Mouse (Mus musculus) retina, postnatal 7 days (tissue): ENCODE results near the gene Olfr1115.
"Not testable (repeated sequence)": the region's sequence is repeated elsewhere in the genome, so short reads cannot be mapped to it uniquely, and the experiment has no call there.

Source experiments
- DNase-seq: peaks from one replicate; pipeline ENCODE4 v3.0.0-alpha.2; 2012; ENCODE audit warnings: low read depth, low spot score

Olfr1115 gene

DNA sequence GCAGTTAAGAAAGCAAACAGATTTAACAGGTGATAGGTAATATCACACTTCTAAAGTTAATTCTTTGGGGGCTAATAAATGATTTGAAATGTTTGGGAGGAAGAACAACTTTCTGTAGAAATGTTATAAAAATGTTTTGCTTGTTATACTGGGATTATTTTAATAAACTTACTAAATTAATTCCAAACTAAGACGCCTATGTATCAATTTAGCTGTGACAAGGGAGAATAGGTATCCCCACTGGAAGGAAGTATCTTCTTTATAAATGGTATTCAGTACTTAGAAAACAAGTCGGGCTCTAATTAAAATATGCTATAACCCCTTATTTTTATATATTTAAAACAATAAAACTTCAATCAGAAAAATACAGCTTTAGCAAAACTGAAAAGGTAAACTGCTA lies at the start of gene Olfr1115:
Olfr1115 (plus strand) TSS at position 301 of the 400 bp plus-strand sequence.
- DNase-seq, result no peak

DNA sequence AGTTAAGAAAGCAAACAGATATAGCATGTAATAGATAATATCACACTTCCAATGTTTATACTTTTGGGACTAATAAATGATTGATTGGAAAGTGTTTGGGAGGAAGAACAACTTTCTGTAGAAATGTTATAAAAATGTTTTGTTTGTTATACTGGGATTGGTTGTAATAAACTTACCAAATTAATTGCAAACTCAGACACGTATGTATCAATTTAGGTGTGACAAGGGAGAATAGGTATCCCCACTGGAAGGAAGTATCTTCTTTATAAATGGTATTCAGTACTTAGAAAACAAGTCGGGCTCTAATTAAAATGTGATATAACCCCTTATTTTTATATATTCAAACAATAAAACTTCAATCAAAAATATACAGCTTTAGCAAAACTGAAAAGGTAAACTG lies 39.1 kb upstream of the Olfr1115 start, which contains the start of gene Olfr1113:
Olfr1113 (plus strand) TSS at position 301 of the 400 bp plus-strand sequence.
- no peak for DNase-seq

DNA sequence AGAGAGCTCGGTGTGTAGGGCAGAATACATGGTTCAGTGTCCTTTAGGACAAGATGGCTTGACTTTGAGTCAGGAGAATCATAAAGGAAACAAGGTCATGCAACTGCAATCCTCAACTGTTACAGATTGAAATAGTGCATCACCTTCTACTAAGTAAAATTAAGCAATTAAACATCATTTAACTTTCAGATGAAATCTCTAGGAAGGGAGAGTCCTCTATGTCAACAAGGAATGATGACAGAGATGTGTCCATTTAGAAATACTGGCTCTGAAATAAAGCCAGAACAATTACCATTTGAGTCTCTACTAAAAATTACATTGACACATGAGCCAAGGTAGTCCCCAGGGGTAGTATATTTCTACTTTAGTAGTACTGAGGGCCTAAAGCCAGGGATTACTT lies 19.4 kb downstream of the Olfr1115 start, which contains the start of gene Olfr1116:
Olfr1116 (plus strand) TSS at position 301 of the 400 bp plus-strand sequence.
- no peak for DNase-seq

DNA sequence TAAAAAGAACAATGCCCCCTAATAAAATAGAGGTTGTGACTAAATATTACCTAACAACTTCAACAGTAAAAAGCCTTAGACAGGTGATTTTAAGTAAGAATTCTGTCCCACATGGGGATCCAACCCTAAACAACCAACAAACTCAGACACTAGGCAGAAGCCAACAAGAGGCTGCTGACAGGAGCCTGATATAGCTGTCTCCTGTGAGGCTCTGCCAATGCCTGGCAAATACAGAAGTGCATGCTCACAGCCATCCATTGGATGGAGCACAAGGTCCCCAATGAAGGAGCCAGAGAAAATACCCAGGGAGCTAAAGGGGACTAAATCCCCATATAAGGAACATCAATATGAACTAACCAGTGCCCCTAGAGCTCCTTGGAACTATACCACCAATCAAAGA lies 46.2 kb downstream of the Olfr1115 start:
- DNase-seq, result not testable (repeated sequence)
